Mouse (Mus musculus): ENCODE data around the gene Gm17019. TPM values are rescaled to one million over a fixed set of nuclear protein-coding genes. Genes with fewer than 3 reads are reported as not detected.
"Not testable (repeated sequence)": the region's sequence is repeated elsewhere in the genome, so short reads cannot be mapped to it uniquely, and the experiment has no call there.

The Gm17019 gene
- polyA plus RNA-seq, 2 experiments from 2014 or later: not detected

- not testable (repeated sequence) for ATAC-seq
These were observed 36.0 kb downstream of the Gm17019 start for GRCm38 (mm10) chr5:14996670-14997249.

GRCm38 (mm10) chr5:14994124-14994523 is 38.7 kb downstream of the Gm17019 start:
- ATAC-seq: not testable (repeated sequence)

- not testable (repeated sequence) for ATAC-seq
These were observed 42.2 kb downstream of the Gm17019 start for GRCm38 (mm10) chr5:14990375-14991158.

GRCm38 (mm10) chr5:14986649-14987387 is 46.0 kb downstream of the Gm17019 start:
- ATAC-seq: not testable (repeated sequence)

Other genes with a start within 250 kb of the Gm17019 start
- not detected for gene Gm9758, start 118.1 kb downstream of the Gm17019 start, polyA plus RNA-seq (2017; shearing (Covaris generic))
- not detected for gene Speer4e, start 94.6 kb downstream of the Gm17019 start, polyA plus RNA-seq (2017; shearing (Covaris generic))
- not detected for gene Gm10354, start 54.1 kb downstream of the Gm17019 start, polyA plus RNA-seq (2017; shearing (Covaris generic))